Mouse (Mus musculus): ENCODE measurements around the gene Nkd2. TPM values are rescaled to one million over a fixed set of nuclear protein-coding genes. Genes with fewer than 3 reads are reported as not detected.

Gene Nkd2
- polyA plus RNA-seq, 1 experiment from 2014 or later, result 4.6 TPM

- 46% methylated on average over 8 of the region's 8 CpGs for WGBS
- Histone ChIP-seq H3K27ac (ENCODE audit: low read depth, low read length) (no peak overlapping the region), H3K4me1 (replicated peaks; ENCODE audit: control insufficient read depth, insufficient read depth, low read length) (no peaks in the 10 kb centered on the region), H3K4me3 (ENCODE audit: low read depth, low read length) (no peak overlapping the region), H3K4me2 (replicated peaks; ENCODE audit: low read depth) (no peak overlapping the region), H3K9me3 (ENCODE audit: control insufficient read depth) (no peaks in the 10 kb centered on the region), H3K9ac (ENCODE audit: low read depth, low read length) (no peak overlapping the region), H3K27me3 (replicated peaks; ENCODE audit: control insufficient read depth, insufficient read depth, low read length) (no peaks in the 10 kb centered on the region), H3K36me3 (ENCODE audit: control insufficient read depth, insufficient read depth) (no peaks in the 10 kb centered on the region)
- no peak for TF ChIP-seq CTCF (IDR thresholded peaks at IDR 0.05; ENCODE audit: low read depth)
- ATAC-seq, result no peak
Observed at GRCm38 (mm10) chr13:73881347-73881746, 33.9 kb upstream of the Nkd2 start.

DNA sequence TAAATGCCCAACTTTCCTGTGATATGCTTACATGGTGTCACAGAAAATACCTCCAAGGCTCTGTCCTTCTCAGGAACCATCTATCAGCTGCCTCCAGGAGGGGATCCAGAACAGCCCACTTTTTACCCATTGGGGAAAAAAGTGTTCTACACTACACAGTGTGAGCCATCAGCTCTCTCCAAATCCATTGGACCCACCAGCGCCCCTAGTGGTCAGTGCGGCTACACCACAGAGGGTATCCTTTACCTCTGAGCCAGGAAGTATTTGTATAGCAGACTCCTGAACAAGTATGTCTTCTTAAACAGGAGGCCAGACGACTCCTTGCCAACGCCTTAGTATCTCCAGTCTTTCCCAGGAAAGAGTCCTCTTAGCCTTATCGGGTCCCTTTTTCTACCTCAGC is 32.4 kb upstream of the Nkd2 start:
- no peaks in the 10 kb centered on the region for H3K36me3 ChIP-seq (ENCODE audit: control insufficient read depth, insufficient read depth)
- H3K4me3 ChIP-seq (ENCODE audit: low read depth, low read length), result no peak overlapping the region
- no peaks in the 10 kb centered on the region for H3K9me3 ChIP-seq (ENCODE audit: control insufficient read depth)
- H3K27me3 ChIP-seq (replicated peaks; ENCODE audit: control insufficient read depth, insufficient read depth, low read length), result no peaks in the 10 kb centered on the region
- WGBS, result 83% methylated on average over 5 of the region's 5 CpGs
- H3K9ac ChIP-seq (ENCODE audit: low read depth, low read length), result no peak overlapping the region
- ATAC-seq, result no peak
- TF ChIP-seq CTCF (IDR thresholded peaks at IDR 0.05; ENCODE audit: low read depth), result peak; percentile 54
- H3K27ac ChIP-seq (ENCODE audit: low read depth, low read length), result no peak overlapping the region
- no peaks in the 10 kb centered on the region for H3K4me1 ChIP-seq (replicated peaks; ENCODE audit: control insufficient read depth, insufficient read depth, low read length)
- no peak overlapping the region for H3K4me2 ChIP-seq (replicated peaks; ENCODE audit: low read depth)

- H3K4me3 ChIP-seq (ENCODE audit: low read depth, low read length), result no peak overlapping the region
- 75% methylated on average over 2 of the region's 2 CpGs for WGBS
- no peak for TF ChIP-seq CTCF (IDR thresholded peaks at IDR 0.05; ENCODE audit: low read depth)
- H3K36me3 ChIP-seq (ENCODE audit: control insufficient read depth, insufficient read depth), result no peaks in the 10 kb centered on the region
- no peak for ATAC-seq
- H3K27ac ChIP-seq (ENCODE audit: low read depth, low read length), result no peak overlapping the region
- no peak overlapping the region for H3K9ac ChIP-seq (ENCODE audit: low read depth, low read length)
- H3K4me2 ChIP-seq (replicated peaks; ENCODE audit: low read depth), result no peak overlapping the region
- no peaks in the 10 kb centered on the region for H3K9me3 ChIP-seq (ENCODE audit: control insufficient read depth)
- H3K4me1 ChIP-seq (replicated peaks; ENCODE audit: control insufficient read depth, insufficient read depth, low read length), result no peaks in the 10 kb centered on the region
- no peaks in the 10 kb centered on the region for H3K27me3 ChIP-seq (replicated peaks; ENCODE audit: control insufficient read depth, insufficient read depth, low read length)
Observed at GRCm38 (mm10) chr13:73872159-73872558, 24.7 kb upstream of the Nkd2 start.

DNA sequence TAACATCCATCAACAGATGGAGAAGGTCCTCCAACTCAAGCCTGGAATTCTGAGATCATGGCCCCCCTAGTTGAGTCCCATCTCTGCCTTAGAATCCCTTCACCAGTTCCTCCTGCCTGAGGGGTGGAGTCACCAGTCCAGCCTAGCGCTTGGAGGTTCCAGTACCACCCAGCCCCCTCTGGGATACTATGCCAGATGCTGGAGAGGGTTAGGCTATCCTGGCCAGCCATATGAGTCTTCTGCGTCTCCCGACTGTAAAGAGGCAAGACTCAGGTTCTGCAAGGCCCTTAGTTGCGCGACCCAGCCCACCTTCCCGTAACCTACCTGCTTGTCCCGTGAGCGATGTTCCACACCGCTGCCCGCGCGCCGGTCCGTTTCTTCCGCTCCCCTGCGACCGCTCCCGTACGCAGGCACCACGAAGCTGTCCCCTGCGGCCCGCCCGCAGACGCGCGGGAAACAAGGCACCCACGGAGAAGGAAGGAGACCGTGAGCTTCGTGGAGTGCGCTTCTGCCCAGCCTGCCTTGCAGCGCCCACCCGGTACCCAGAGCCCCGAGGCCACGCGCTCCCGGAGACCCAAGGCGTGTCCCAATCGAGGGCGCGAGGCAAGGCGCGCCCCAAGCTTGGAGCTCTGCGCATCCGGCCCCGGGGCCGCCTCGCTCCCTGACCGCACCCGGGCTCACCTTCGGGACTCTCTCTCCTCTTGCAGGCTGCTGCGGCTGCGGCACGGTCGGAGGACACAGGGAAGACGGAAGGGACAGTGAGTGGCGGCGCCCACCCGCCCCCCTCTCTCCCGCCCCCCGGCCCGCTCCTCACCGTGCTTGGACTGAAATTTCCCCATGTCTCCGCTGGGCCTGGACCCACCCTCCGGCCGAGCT is 604 bp downstream of the Nkd2 start:
- Histone ChIP-seq H3K4me1 (replicated peaks; ENCODE audit: control insufficient read depth, insufficient read depth, low read length) (no peaks in the 10 kb centered on the region), H3K27ac (ENCODE audit: low read depth, low read length) (no peak overlapping the region), H3K36me3 (ENCODE audit: control insufficient read depth, insufficient read depth) (no peaks in the 10 kb centered on the region), H3K9ac (ENCODE audit: low read depth, low read length) (peak overlapping the region; percentile 43), H3K4me3 (ENCODE audit: low read depth, low read length) (peak overlapping the region; percentile 58), H3K4me2 (replicated peaks; ENCODE audit: low read depth) (peak overlapping the region; percentile 88), H3K27me3 (replicated peaks; ENCODE audit: control insufficient read depth, insufficient read depth, low read length) (peaks cover 15% of the 10 kb centered on the region; the same call in 1 of the 2 replicates), H3K9me3 (ENCODE audit: control insufficient read depth) (no peaks in the 10 kb centered on the region)
- ATAC-seq, result peak; percentile 59
- WGBS, result 1% methylated on average over 62 of the region's 65 CpGs
- no peak for TF ChIP-seq CTCF (IDR thresholded peaks at IDR 0.05; ENCODE audit: low read depth)

DNA sequence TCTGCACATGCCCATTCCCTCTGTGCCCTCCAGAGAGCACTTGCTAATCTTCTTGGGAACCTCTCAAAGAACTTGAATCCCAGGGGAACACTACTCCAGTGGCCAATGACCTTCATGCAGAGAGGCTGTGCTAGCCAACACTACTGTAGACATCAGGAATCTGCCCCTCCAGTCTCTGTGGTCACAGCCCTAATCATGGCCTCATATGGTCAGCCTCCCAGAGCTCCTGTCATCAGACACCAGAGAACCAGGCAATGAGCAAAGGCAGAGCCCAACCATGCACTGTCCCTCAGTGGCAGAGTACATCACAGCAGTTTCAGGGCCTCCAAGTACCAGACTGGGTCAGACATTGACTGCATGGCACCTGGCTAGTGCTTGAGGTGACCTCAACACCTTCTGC is 4.7 kb downstream of the Nkd2 start:
- H3K4me3 ChIP-seq (ENCODE audit: low read depth, low read length), result no peak overlapping the region
- peaks cover 15% of the 10 kb centered on the region; the same call in 1 of the 2 replicates for H3K27me3 ChIP-seq (replicated peaks; ENCODE audit: control insufficient read depth, insufficient read depth, low read length)
- H3K36me3 ChIP-seq (ENCODE audit: control insufficient read depth, insufficient read depth), result no peaks in the 10 kb centered on the region
- no peak for ATAC-seq
- no peak overlapping the region for H3K4me2 ChIP-seq (replicated peaks; ENCODE audit: low read depth)
- TF ChIP-seq CTCF (IDR thresholded peaks at IDR 0.05; ENCODE audit: low read depth), result no peak
- H3K9me3 ChIP-seq (ENCODE audit: control insufficient read depth), result no peaks in the 10 kb centered on the region
- H3K9ac ChIP-seq (ENCODE audit: low read depth, low read length), result no peak overlapping the region
- no peak overlapping the region for H3K27ac ChIP-seq (ENCODE audit: low read depth, low read length)
- no peaks in the 10 kb centered on the region for H3K4me1 ChIP-seq (replicated peaks; ENCODE audit: control insufficient read depth, insufficient read depth, low read length)

DNA sequence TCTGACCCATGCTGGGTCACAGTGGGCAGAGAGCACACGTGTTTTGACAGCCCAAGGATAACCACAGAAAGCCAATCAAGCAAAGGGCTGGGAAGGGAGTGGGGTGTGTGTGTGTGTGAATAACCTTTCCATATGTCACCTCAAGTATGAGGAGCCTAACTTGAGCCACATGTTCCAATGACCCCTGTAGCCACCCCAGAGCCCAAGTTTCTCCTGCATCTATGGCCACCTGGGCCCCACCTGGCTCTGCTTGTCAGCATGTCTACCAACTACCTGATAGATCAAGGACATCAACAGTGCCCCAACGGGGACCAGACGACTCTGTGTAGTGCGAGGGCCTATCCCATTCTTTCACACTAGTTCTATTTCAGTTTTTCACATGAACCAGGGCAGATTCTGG is 7.7 kb downstream of the Nkd2 start:
- Histone ChIP-seq H3K27ac (ENCODE audit: low read depth, low read length) (no peak overlapping the region), H3K9ac (ENCODE audit: low read depth, low read length) (no peak overlapping the region), H3K4me2 (replicated peaks; ENCODE audit: low read depth) (no peak overlapping the region), H3K4me3 (ENCODE audit: low read depth, low read length) (no peak overlapping the region), H3K27me3 (replicated peaks; ENCODE audit: control insufficient read depth, insufficient read depth, low read length) (no peaks in the 10 kb centered on the region), H3K4me1 (replicated peaks; ENCODE audit: control insufficient read depth, insufficient read depth, low read length) (no peaks in the 10 kb centered on the region), H3K36me3 (ENCODE audit: control insufficient read depth, insufficient read depth) (no peaks in the 10 kb centered on the region), H3K9me3 (ENCODE audit: control insufficient read depth) (no peaks in the 10 kb centered on the region)
- 85% methylated on average over 4 of the region's 4 CpGs for WGBS
- TF ChIP-seq CTCF (IDR thresholded peaks at IDR 0.05; ENCODE audit: low read depth), result no peak
- ATAC-seq, result no peak

Measured in intestine, postnatal 0 days (tissue).